Mouse (Mus musculus): ENCODE results near the gene Axin2.

DNA sequence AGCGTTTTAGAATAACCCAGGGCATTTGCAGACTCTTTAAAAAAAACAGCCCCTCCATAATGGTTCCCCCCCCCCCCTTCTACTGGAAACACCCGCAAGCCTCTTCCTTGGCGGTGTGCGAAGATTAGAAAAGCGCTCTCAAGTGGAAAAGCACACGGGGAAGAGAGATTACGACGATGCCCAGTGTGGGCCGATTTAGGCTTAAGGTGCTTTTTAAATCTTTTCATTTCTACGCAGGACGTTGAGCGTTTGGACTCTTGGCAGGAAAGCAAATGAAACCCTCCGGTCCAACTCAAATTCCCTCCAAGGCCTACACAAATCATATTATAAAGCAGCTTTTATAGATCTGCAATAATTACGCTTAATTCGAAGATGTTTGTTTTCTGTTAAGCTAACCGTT lies 29.6 kb upstream of the Axin2 start:
- TF ChIP-seq CTCF (IDR thresholded peaks at IDR 0.05; ENCODE audit: borderline replicate concordance, insufficient read depth, low read length), result no peak
- TF ChIP-seq POLR2A (IDR thresholded peaks at IDR 0.05; ENCODE audit: low read depth, low read length), result no peak

Measured in embryonic fibroblast, embryonic 13.5 days (primary cell).